Mouse (Mus musculus) adrenal gland, postnatal 4 days (tissue): Measurements from ENCODE around the gene Stk33. TPM values are rescaled to one million over a fixed set of nuclear protein-coding genes. Genes with fewer than 3 reads are reported as not detected.

ENCODE experiments used
- DNase-seq, 2 experiments: peaks; one replicate each; pipeline ENCODE4 v3.0.0; 2021 to 2022; ENCODE audit warnings: low spot score in 2 of 2, mixed read lengths in 2 of 2
- total RNA-seq, 2 experiments: library from RNA; stranded (reverse); gene quantifications; 2 replicates each; pipeline ENCODE4 v1.2.3; 2021

Gene Stk33
- total RNA-seq, 2 experiments from 2014 or later = 1.1 to 1.5 TPM

DNA sequence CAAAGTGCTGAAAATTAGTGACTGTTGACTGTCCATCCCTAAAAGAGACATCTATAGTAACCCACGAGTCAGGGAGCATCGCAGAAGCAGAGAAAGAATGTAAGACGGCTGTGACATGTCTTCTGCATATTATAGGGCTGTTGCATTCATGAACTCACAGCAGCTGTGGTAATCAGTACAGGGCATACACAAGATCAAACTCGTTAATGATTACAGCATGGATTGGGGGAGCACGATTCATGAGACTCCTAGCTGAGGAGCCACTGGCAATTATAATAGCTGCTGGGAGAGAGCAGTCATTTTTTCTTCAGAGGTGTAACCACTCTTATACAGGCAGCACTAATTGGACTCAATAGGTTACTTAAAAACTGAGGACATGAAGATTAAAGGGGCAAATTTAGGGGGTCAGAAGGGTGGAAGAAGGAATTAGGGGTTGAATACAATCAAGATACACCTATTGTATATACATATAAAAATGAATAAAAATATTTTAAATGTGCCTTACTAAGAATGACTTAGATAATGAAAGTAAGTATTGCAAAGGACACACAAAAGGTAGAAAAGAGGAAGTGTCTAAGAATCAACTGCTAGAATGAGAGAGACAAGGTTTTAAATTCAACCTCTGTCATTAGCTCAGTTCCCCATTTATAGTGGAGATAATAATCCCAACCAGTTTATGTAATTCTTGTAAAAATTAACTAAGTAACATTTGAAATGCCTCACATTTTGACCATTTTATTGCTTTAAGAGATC, 80.3 kb downstream of the Stk33 start:
- DNase-seq = no peak

DNA sequence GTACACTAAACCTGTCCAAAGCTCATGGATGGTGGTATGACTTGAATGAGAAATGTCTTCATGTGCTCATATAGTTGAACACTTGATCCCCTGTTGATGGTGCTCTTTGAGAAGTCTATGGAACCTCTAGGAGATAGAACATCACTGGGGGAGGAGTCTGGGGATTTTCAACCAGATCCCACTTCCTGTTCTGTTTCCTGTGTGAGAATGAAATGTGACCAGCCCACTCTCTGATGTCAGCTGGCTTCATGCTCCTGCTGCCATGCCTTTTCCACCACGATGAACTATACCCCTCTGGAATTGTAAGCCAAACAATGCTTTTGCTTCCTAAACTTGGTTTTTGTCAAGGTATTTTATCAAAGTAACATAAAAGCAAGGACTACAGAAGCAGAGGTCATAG, 81.0 kb downstream of the Stk33 start:
- no peak for DNase-seq

GRCm38 (mm10) chr7:109347241-109347640, 91.6 kb downstream of the Stk33 start:
- DNase-seq = no peak

GRCm38 (mm10) chr7:109331722-109332121, 107.2 kb downstream of the Stk33 start:
- DNase-seq = no peak

GRCm38 (mm10) chr7:109328772-109329171, 110.1 kb downstream of the Stk33 start:
- DNase-seq = no peak

DNA sequence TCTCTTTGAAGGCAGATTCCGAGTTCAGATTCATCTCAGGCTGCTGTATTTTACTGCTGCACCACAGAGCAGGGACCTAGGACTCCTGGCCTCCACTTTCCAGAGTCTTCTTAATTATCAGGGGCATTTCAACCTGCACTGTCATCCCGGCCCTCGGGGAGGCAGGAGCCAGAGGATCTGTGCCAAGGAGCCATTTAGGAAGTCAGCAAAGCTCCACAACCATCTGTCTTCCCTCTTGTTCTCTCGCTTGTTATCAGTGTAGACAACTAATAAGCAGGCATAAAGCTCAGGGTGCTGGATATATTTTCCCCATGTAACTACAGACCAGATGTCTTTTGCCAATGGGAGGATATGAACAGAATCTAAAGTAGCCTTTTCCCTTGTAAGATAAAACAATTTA, 112.1 kb downstream of the Stk33 start:
- no peak for DNase-seq

DNA sequence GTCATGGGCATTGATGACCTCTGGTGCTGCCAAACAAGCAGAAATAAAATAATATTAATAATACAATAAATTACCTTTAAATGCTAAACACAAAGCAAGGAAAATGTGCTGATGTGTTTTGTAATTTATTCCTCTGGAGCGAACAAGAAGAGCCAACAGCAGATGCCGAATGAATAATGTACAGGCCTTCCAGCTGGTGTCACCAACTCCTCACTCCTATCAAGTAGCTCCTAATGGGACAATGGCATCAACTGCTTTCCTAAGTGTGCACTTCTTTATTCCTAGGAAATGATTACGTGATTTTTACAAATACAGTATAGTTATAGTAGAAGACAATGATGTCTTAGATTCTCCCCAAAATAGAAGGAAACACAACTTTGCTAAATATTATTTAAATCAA, 113.2 kb downstream of the Stk33 start:
- DNase-seq = no peak

DNA sequence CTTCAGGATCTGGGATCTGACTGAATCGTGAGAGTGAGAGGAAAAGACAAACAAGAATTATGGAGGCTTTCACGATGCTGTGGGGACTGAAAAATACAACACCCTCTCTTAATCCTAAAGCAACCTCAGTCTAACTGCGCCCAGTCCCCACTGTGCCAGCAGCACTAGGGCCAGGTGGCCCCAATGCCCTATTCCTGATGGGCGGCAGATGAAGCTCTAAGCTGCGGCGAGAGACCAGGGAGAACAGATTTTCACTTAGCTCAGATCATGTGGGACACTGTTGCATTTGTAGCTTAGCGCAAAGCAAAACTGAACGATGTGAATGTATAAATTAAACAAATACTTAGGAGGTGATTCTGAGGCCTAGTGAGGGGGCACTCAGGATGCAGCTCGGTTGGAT, 113.7 kb downstream of the Stk33 start:
- no peak for DNase-seq

GRCm38 (mm10) chr7:109309506-109309905, 129.4 kb downstream of the Stk33 start:
- DNase-seq = no peak

- no peak for DNase-seq
Measured at GRCm38 (mm10) chr7:109295807-109296206, 143.1 kb downstream of the Stk33 start.

- no peak for DNase-seq
Measured at GRCm38 (mm10) chr7:109295351-109295750, 143.5 kb downstream of the Stk33 start.

GRCm38 (mm10) chr7:109290501-109290900, 148.4 kb downstream of the Stk33 start:
- DNase-seq = no peak

DNA sequence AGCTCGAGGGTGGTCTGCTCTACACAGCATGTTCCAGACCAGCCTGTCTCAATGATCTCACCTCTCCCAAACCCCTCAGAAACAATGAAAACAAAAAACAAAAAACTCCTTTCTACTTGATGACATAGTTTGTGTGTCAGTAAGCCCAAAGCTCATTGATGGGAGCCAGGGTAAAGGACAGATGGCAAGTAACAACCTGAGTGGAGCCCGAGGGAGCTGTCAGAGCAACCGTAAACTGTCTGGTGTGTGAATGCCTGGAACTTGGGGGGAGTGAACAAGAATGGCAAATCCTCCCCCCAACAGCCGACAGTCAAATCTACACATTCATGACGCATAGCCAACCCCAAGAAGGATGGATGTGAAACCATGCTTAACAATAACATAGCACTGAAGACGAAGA, 149.8 kb downstream of the Stk33 start:
- no peak for DNase-seq

- DNase-seq = no peak
Measured at GRCm38 (mm10) chr7:109282106-109282505, 156.8 kb downstream of the Stk33 start.

DNA sequence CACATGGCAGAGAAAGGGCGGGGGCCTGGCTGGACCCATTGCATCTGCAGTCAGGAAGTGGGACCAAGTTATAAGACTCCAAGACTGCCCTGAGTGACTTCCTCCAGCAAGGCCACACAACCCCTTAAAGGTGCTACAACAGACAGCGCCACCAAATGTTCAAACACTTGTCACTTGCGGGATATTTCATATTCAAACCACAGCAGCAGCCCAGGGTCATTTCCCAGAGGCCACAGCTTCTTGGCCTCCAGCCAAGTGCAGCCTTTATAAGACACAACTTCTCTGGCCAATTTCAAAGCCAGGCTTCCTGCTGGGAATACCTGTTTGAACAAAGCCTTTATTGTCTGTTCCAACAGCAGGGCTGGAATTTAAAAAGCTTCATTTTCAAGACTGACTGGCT, 162.3 kb downstream of the Stk33 start:
- DNase-seq = peak in 1 of 2 experiments; percentile 20

- no peak for DNase-seq
Measured at GRCm38 (mm10) chr7:109275901-109276300, 163.0 kb downstream of the Stk33 start.

DNA sequence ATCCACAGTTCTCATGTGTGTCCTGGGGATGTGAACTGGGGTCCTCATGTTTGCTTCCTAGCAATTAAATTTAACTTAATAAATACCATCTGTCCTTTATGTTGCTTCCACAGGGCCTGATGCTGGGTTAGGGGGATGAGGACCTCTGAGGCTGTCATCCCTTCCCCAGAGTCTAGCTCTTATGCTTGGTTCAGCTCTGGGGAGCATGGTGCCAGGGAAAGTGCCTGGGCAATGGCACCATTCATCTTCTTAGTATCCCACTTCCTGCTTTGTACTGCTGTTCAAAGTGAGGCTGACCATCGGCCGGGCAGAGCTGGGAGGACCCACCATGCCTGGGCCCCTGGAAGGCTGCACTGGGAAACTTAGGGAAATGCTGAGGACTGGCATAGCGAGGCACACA, 163.7 kb downstream of the Stk33 start:
- no peak for DNase-seq

- DNase-seq = no peak
Measured at GRCm38 (mm10) chr7:109274289-109274688, 164.6 kb downstream of the Stk33 start.

DNA sequence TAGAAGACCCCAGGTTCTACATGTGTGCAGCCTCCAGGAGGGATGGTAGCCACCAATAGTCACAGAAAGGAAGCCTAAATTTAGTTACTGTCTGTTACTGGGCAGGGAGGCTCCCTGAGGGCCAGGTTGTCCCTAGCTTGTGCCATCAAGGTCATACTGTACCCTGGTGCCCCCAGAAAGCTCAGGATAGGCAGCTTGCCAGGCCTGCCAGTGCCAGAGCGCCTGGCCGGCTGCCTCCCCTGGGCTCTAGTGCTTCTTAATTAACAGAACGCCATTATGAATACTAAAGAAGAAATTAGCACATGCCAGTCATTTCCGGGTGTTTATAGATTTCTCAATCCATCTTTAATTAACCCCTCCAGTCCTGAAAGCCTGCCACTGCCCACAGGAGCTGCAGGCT, 169.8 kb downstream of the Stk33 start:
- DNase-seq = no peak

DNA sequence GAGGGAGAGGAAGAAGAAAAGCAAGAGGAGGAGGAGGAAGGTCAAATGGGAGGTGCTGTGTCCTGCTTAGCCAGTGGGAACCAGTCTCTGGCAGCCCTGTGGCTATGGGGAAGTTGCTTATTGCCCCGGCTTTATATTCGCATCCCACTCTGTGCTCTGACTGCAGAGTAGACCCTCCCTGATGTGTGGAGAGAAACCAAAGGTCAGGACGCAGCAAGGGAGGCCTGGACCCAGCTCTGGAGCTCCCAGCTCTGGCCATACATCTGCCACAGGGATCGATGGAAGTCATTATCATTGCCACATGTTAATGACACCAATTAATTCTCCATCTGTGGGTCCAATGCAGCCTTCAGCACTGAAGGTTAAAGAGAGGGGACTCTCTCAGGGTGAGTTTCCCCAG, 171.5 kb downstream of the Stk33 start:
- DNase-seq = no peak

GRCm38 (mm10) chr7:109266181-109266580, 172.7 kb downstream of the Stk33 start:
- no peak for DNase-seq

DNA sequence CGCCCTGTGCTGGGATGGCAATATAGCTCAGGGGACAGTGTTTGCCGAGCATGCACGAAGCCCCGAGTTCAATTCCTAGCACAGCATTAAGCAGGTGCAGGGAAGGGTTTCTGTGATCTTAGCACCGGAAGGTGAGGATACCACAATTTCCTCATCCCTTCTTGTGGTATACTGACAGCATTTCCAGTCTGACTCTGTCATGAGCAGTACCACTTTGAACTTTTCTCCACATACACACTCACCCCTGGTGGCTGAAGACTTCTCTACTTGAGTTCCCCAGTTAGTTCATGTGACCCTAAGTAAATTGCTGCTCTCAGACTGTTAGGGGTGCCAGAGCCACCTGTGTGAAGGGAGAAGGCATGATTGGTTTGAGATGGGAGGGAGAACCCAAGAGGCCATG, 173.3 kb downstream of the Stk33 start:
- no peak for DNase-seq
